Mouse (Mus musculus): ENCODE data around the gene Samm50.

Samm50 gene

GRCm38 (mm10) chr15:84192058-84192791 is at the start of gene Samm50:
TSS of gene Samm50 (plus strand) at chr15:84192241.
- in situ Hi-C loops (cut with MboI, MseI), result loop anchor here in 1 of 2 experiments (25.0 kb wide), 1 partner anchor 1080 kb away; the partner anchor contains the start of gene Rrp7a

GRCm38 (mm10) chr15:84156158-84156557 is 35.9 kb upstream of the Samm50 start:
- in situ Hi-C loops (cut with MboI, MseI), result loop anchor here in 1 of 2 experiments (5.0 kb wide), 1 partner anchor 1714 kb away; no protein-coding TSS in a partner anchor

GRCm38 (mm10) chr15:84157530-84157929 is 34.5 kb upstream of the Samm50 start:
- in situ Hi-C loops (cut with MboI, MseI), result loop anchor here in 1 of 2 experiments (5.0 kb wide), 1 partner anchor 1715 kb away; no protein-coding TSS in a partner anchor

GRCm38 (mm10) chr15:84161871-84162270 is 30.2 kb upstream of the Samm50 start:
- in situ Hi-C loops (cut with MboI, MseI), result no loop called here

- in situ Hi-C loops (cut with MboI, MseI), result no loop called here
These were observed 25.2 kb upstream of the Samm50 start for GRCm38 (mm10) chr15:84166818-84167217.

- in situ Hi-C loops (cut with MboI, MseI), result no loop called here
These were observed 24.4 kb upstream of the Samm50 start, which contains the start of gene Pnpla3 for GRCm38 (mm10) chr15:84167600-84167999. TSS of gene Pnpla3 (plus strand) at chr15:84167837.

- in situ Hi-C loops (cut with MboI, MseI), result no loop called here
These were observed 23.6 kb upstream of the Samm50 start for GRCm38 (mm10) chr15:84168170-84169161.

GRCm38 (mm10) chr15:84169511-84169910 is 22.5 kb upstream of the Samm50 start:
- in situ Hi-C loops (cut with MboI, MseI), result no loop called here

GRCm38 (mm10) chr15:84171166-84171565 is 20.9 kb upstream of the Samm50 start:
- in situ Hi-C loops (cut with MboI, MseI), result no loop called here

- in situ Hi-C loops (cut with MboI, MseI), result loop anchor here in 1 of 2 experiments (25.0 kb wide), 1 partner anchor 1066 kb away; the partner anchor contains the start of gene Rrp7a
These were observed 13.3 kb upstream of the Samm50 start for GRCm38 (mm10) chr15:84178733-84179132.

- in situ Hi-C loops (cut with MboI, MseI), result loop anchor here in 1 of 2 experiments (25.0 kb wide), 1 partner anchor 1070 kb away; the partner anchor contains the start of gene Rrp7a
These were observed 10.0 kb upstream of the Samm50 start for GRCm38 (mm10) chr15:84182000-84182399.

GRCm38 (mm10) chr15:84183967-84184366 is 8.1 kb upstream of the Samm50 start:
- in situ Hi-C loops (cut with MboI, MseI), result loop anchor here in 1 of 2 experiments (25.0 kb wide), 1 partner anchor 1072 kb away; the partner anchor contains the start of gene Rrp7a

- in situ Hi-C loops (cut with MboI, MseI), result loop anchor here in 1 of 2 experiments (25.0 kb wide), 1 partner anchor 1074 kb away; the partner anchor contains the start of gene Rrp7a
These were observed 5.8 kb upstream of the Samm50 start for GRCm38 (mm10) chr15:84186196-84186595.

GRCm38 (mm10) chr15:84188887-84189530 is 3.0 kb upstream of the Samm50 start:
- in situ Hi-C loops (cut with MboI, MseI), result loop anchor here in 1 of 2 experiments (25.0 kb wide), 1 partner anchor 1077 kb away; the partner anchor contains the start of gene Rrp7a

- in situ Hi-C loops (cut with MboI, MseI), result loop anchor here in 1 of 2 experiments (25.0 kb wide), 1 partner anchor 1078 kb away; the partner anchor contains the start of gene Rrp7a
These were observed 2.2 kb upstream of the Samm50 start for GRCm38 (mm10) chr15:84189881-84190280.

- in situ Hi-C loops (cut with MboI, MseI), result loop anchor here in 1 of 2 experiments (25.0 kb wide), 1 partner anchor 1079 kb away; the partner anchor contains the start of gene Rrp7a
These were observed 350 bp upstream of the Samm50 start for GRCm38 (mm10) chr15:84191724-84192057.

- in situ Hi-C loops (cut with MboI, MseI), result loop anchor here in 1 of 2 experiments (25.0 kb wide), 1 partner anchor 1084 kb away; the partner anchor contains the start of gene Rrp7a
These were observed 4.6 kb downstream of the Samm50 start for GRCm38 (mm10) chr15:84196486-84197165.

- in situ Hi-C loops (cut with MboI, MseI), result loop anchor here in 1 of 2 experiments (10.0 kb wide), 1 partner anchor 973 kb away; no protein-coding TSS in a partner anchor
These were observed 15.3 kb downstream of the Samm50 start for GRCm38 (mm10) chr15:84207327-84207726.

- in situ Hi-C loops (cut with MboI, MseI), result loop anchor here in 1 of 2 experiments (10.0 kb wide), 1 partner anchor 975 kb away; no protein-coding TSS in a partner anchor
These were observed 17.7 kb downstream of the Samm50 start for GRCm38 (mm10) chr15:84209517-84210412.
